ENCODE assay signal across 18 mouse cellular contexts in the genomic region with DNA sequence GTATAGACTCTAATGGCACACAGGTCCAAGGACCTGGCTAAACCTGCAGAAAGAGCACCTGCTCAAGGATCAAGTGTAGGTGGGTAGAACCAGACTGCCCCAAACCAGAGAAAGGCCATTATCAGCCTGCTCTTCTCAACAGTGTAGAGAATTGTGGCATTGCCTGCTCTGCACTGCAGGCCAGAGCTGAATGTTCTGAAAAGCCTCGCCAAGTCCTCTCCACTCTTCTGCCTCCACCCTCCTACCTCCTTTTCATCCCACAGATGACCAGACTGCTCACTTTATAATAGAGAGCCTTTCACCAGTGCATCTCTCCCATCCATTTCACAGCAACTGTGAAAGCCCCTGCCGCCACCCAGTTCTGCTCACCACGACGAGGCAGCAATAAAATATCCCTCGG.
"Had no signal": no experiment of that assay in that cellular context is flagged by ENCODE, and none has a peak within 500 bp of the region (broad histone marks: within the 10 kb centered on the region; RNA-seq: fewer than 3 reads in every experiment).

No protein-coding gene starts in this region.

- H3K27ac ChIP-seq: midbrain, embryonic 10.5 days; midbrain, embryonic 12.5 days; neural tube, embryonic 13.5 days; neural tube, embryonic 15.5 days had no signal

- DNase-seq: lung, embryonic 14.5 days; lung, postnatal 10 days; lung, postnatal 4 days; midbrain, embryonic 14.5 days; retina, postnatal 1 day; right cerebral cortex, adult 18-20 months; right cerebral cortex, postnatal 25 days; right cerebral cortex, postnatal 4 days; spleen, adult 18-20 months; thymus, adult 18-20 months; thymus, postnatal 14 days; thymus, postnatal 36 days had no signal

- ATAC-seq: midbrain, embryonic 16.5 days had no signal

- H3K4me3 ChIP-seq: midbrain, embryonic 10.5 days; midbrain, embryonic 12.5 days; myocyte; neural tube, embryonic 13.5 days; neural tube, embryonic 15.5 days had no signal
